Mouse (Mus musculus) lung, embryonic 14.5 days (tissue): Measurements from ENCODE around the gene Aox1. TPM values are rescaled to one million over a fixed set of nuclear protein-coding genes. Genes with fewer than 3 reads are reported as not detected.

ENCODE experiments used
- ATAC-seq: fragments of 200-750 bp; cut with Nextera tagmentation; 2 replicates; pipeline ENCODE4 v1.8.0; 2017; ENCODE audit warnings: mild to moderate bottlenecking, moderate TSS enrichment, moderate library complexity; ENCODE audit not compliant: insufficient read depth
- DNase-seq: peaks from one replicate; pipeline ENCODE4 v3.0.0-alpha.2; 2015
- H3K27ac ChIP-seq: fragments of 300-500 bp; sonication (generic); 2 replicates; pipeline ENCODE4 v1.5.1; 2014; ENCODE audit warnings: low read depth, mild to moderate bottlenecking, moderate library complexity
- H3K27me3 ChIP-seq: fragments of 300-500 bp; sonication (generic); 2 replicates; pipeline ENCODE4 v1.6.1; 2014; ENCODE audit warnings: low read length, control low read depth; ENCODE audit not compliant: insufficient read depth
- H3K36me3 ChIP-seq: fragments of 300-500 bp; sonication (generic); 2 replicates; pipeline ENCODE4 v1.6.1; 2014; ENCODE audit warnings: control low read depth; ENCODE audit not compliant: insufficient read depth
- H3K4me1 ChIP-seq: fragments of 300-500 bp; sonication (generic); 2 replicates; pipeline ENCODE4 v1.6.1; 2014; ENCODE audit warnings: antibody characterized with exemption, control low read depth; ENCODE audit not compliant: insufficient read depth
- H3K4me2 ChIP-seq: fragments of 300-500 bp; sonication (generic); 2 replicates; pipeline ENCODE4 v1.6.1; 2014; ENCODE audit warnings: mild to moderate bottlenecking
- H3K4me3 ChIP-seq: fragments of 300-500 bp; sonication (generic); 2 replicates; pipeline ENCODE4 v1.5.1; 2014; ENCODE audit warnings: low read depth, low read length
- H3K9ac ChIP-seq: fragments of 300-500 bp; sonication (generic); 2 replicates; pipeline ENCODE4 v1.6.1; 2014
- H3K9me3 ChIP-seq: fragments of 300-500 bp; sonication (generic); 2 replicates; pipeline ENCODE4 v1.6.1; 2016; ENCODE audit warnings: low read depth, low read length, control low read depth
- CTCF ChIP-seq: IDR thresholded peaks from 2 replicates; pipeline ENCODE4 v1.5.1; 2016; ENCODE audit warnings: antibody characterized with exemption, low read depth
- WGBS: fragments of 180-500 bp; shearing (Covaris S2); extraction: QIAGEN DNeasy Blood & Tissue Kit; methylation state at CpG from one replicate; pipeline ENCODE4 v1.1.7; 2014; 5-methylcytosine and 5-hydroxymethylcytosine counted together
- polyA plus RNA-seq: library from polyadenylated mRNA; unstranded; fragments of >200 nt; fragmentation: Nextera tagmentation; extraction: Ambion mirVana; gene quantifications from 2 replicates; pipeline ENCODE4 v1.2.1, GENCODE M21; 2014

The Aox1 gene
- polyA plus RNA-seq, 1 experiment from 2014 or later, result 0.72 TPM

- no peak for TF ChIP-seq CTCF
- ATAC-seq (no peak), DNase-seq (no peak)
- Histone ChIP-seq H3K9ac (no peak overlapping the region), H3K9me3 (no peaks in the 10 kb centered on the region), H3K27me3 (no peaks in the 10 kb centered on the region), H3K4me2 (no peak overlapping the region), H3K27ac (peak overlapping the region; percentile 30; the same call in 1 of the 2 replicates), H3K4me3 (no peak overlapping the region), H3K36me3 (no peaks in the 10 kb centered on the region), H3K4me1 (no peaks in the 10 kb centered on the region)
- 60% methylated on average over 12 of the region's 12 CpGs for WGBS
Observed at GRCm38 (mm10) chr1:58114666-58115375, 85.1 kb downstream of the Aox1 start.

- H3K4me1 ChIP-seq, result no peaks in the 10 kb centered on the region
- no peak for TF ChIP-seq CTCF
- no peak overlapping the region for H3K27ac ChIP-seq
- no peak overlapping the region for H3K4me3 ChIP-seq
- DNase-seq (no peak), ATAC-seq (no peak)
- H3K27me3 ChIP-seq, result no peaks in the 10 kb centered on the region
- no peaks in the 10 kb centered on the region for H3K36me3 ChIP-seq
- H3K9me3 ChIP-seq, result no peaks in the 10 kb centered on the region
- WGBS, result 93% methylated on average over 3 of the region's 3 CpGs
- H3K9ac ChIP-seq, result no peak overlapping the region
- no peak overlapping the region for H3K4me2 ChIP-seq
Observed at GRCm38 (mm10) chr1:58118231-58118630, 88.5 kb downstream of the Aox1 start.

GRCm38 (mm10) chr1:58124901-58125300 is 95.2 kb downstream of the Aox1 start:
- Histone ChIP-seq H3K36me3 (no peaks in the 10 kb centered on the region), H3K27ac (no peak overlapping the region), H3K9ac (no peak overlapping the region), H3K27me3 (no peaks in the 10 kb centered on the region), H3K4me3 (no peak overlapping the region), H3K9me3 (no peaks in the 10 kb centered on the region), H3K4me2 (no peak overlapping the region), H3K4me1 (no peaks in the 10 kb centered on the region)
- TF ChIP-seq CTCF, result no peak
- 72% methylated on average over 8 of the region's 8 CpGs for WGBS
- ATAC-seq (no peak), DNase-seq (no peak)

GRCm38 (mm10) chr1:58137891-58138290 is 108.2 kb downstream of the Aox1 start:
- ATAC-seq (no peak), DNase-seq (no peak)
- no peaks in the 10 kb centered on the region for H3K4me1 ChIP-seq
- no peak for TF ChIP-seq CTCF
- H3K27ac ChIP-seq, result no peak overlapping the region
- H3K27me3 ChIP-seq, result no peaks in the 10 kb centered on the region
- H3K4me2 ChIP-seq, result no peak overlapping the region
- no peak overlapping the region for H3K9ac ChIP-seq
- no peak overlapping the region for H3K4me3 ChIP-seq
- H3K9me3 ChIP-seq, result no peaks in the 10 kb centered on the region; the same call in 1 of the 2 replicates
- no peaks in the 10 kb centered on the region for H3K36me3 ChIP-seq

- no peak overlapping the region for H3K9ac ChIP-seq
- H3K4me3 ChIP-seq, result no peak overlapping the region
- ATAC-seq (no peak), DNase-seq (no peak)
- 0 out of 2 replicates have a peak, but pooled peaks have one; percentile 32 for TF ChIP-seq CTCF
- WGBS, result 89% methylated on average over 9 of the region's 9 CpGs
- H3K4me2 ChIP-seq, result no peak overlapping the region
- no peak overlapping the region for H3K27ac ChIP-seq
- no peaks in the 10 kb centered on the region for H3K4me1 ChIP-seq
- H3K27me3 ChIP-seq, result no peaks in the 10 kb centered on the region
- H3K9me3 ChIP-seq, result no peaks in the 10 kb centered on the region; the same call in 1 of the 2 replicates
- H3K36me3 ChIP-seq, result no peaks in the 10 kb centered on the region
Observed at GRCm38 (mm10) chr1:58138986-58139385, 109.3 kb downstream of the Aox1 start.

- Histone ChIP-seq H3K9me3 (no peaks in the 10 kb centered on the region; the same call in 1 of the 2 replicates), H3K27me3 (no peaks in the 10 kb centered on the region), H3K27ac (no peak overlapping the region), H3K4me3 (no peak overlapping the region), H3K4me1 (no peaks in the 10 kb centered on the region), H3K9ac (no peak overlapping the region), H3K36me3 (no peaks in the 10 kb centered on the region), H3K4me2 (no peak overlapping the region)
- no peak for ATAC-seq
- WGBS, result 87% methylated on average over 5 of the region's 5 CpGs
- no peak for DNase-seq
- TF ChIP-seq CTCF, result peak; percentile 33
Observed at GRCm38 (mm10) chr1:58140607-58141006, 110.9 kb downstream of the Aox1 start.

GRCm38 (mm10) chr1:58144384-58145069 is 114.8 kb downstream of the Aox1 start:
- no peaks in the 10 kb centered on the region for H3K27me3 ChIP-seq
- H3K27ac ChIP-seq, result no peak overlapping the region
- no peaks in the 10 kb centered on the region for H3K36me3 ChIP-seq
- peak; percentile 53 for TF ChIP-seq CTCF
- DNase-seq (peak; percentile 83), ATAC-seq (0 out of 2 replicates have a peak, but pooled peaks have one; percentile 66)
- H3K4me2 ChIP-seq, result peak overlapping the region; percentile 10; the same call in 1 of the 2 replicates
- no peak overlapping the region for H3K9ac ChIP-seq
- H3K4me3 ChIP-seq, result no peak overlapping the region
- 16% methylated on average over 10 of the region's 10 CpGs for WGBS
- no peaks in the 10 kb centered on the region for H3K9me3 ChIP-seq
- H3K4me1 ChIP-seq, result no peaks in the 10 kb centered on the region
